Mouse (Mus musculus) embryo, embryonic 11.5 days (tissue): Measurements from ENCODE around the gene Pcdh15.

Experiments used
- DNase-seq: peaks from one replicate; pipeline ENCODE4 v3.0.0-alpha.2; 2012; ENCODE audit warnings: low read depth, low spot score

The Pcdh15 gene

DNA sequence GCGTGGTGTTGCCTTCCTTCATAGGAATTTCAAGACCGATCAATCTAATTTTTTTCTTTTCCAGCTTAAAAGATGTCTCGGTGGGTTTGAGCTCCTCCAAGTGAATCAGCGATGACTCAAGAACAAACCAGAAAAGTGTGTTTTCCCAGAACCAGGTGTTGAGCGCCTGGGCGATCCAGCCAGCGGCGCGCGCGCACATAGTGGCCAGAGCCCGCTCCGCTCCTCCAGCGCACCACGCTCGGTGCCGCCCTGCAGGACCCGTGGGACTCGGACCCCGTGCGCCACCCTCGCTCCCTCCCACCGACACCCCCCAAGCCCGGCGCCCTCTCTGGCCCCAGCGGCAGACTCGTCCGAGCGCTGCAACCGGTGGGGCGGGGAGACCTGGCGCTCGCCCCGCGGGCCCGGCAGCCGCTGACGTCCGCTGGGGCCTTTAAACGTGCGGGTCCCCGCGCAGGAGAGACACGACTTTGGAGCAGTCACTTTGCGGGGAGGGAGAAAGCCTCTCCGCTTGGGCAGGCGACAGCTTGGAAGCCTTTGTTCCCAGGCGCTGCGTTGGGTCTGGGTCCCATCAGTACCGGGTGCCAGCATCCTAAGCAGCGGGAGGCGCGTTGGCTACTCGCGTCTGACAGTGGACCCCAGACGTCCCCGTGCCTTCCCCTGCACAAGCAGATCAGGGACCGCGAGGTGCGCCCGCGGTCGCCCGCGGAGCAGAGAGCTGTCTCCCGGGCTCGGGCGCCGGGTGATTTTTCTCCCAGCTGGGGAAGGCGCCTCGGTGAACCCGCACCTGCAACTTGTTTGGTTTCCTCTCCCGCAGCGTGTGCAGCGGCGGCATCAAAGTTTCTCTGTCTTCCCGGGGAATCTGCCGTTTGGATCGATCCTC lies at the start of gene Pcdh15:
TSS of gene Pcdh15 (plus strand) at position 377 of the 880 bp plus-strand sequence.
- peak; percentile 8 for DNase-seq

GRCm38 (mm10) chr10:73052074-73052473 lies 47.1 kb upstream of the Pcdh15 start:
- no peak for DNase-seq

GRCm38 (mm10) chr10:73059726-73060230 lies 39.4 kb upstream of the Pcdh15 start:
- no peak for DNase-seq

DNA sequence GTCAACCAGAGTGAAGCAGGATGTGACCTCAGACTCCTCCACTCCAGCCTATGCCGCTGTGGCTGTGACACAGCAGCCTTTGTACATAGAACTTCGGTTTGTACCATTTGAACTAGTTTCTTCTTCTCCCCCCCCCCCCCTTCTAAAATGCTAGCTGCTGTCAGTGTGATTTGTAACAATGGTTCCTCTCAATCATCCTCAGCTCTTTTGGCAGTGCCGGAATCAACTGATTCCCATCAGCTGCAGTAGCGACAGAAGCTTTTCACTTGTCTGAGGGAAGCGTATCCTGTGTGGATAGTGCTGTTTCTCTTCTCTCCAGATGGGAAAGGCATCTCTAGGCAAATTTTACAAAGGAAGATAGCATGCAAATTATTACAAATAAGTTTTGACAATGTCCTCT lies 12.4 kb upstream of the Pcdh15 start:
- no peak for DNase-seq

- DNase-seq: peak; percentile 44
Measured at GRCm38 (mm10) chr10:73096531-73097135, 2.5 kb upstream of the Pcdh15 start.

DNA sequence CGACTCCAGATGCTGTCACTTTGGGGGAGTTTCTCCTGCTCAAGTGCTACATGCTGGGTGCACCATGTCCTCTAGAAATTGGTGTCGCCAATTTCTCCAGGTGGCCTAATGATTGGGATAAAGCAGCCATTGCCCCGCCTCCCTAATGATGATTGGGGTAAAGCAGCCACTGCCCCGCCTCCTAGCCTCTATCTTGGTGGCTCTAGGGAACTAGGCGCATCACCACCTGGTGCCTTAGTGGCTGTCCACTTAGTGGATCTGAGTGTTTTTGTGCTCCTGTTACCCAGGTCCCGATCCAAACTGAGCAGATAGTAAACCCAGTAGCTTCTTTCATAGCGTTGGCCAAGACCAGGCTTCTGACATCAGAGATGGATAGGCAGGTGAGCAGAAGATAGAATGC lies 2.0 kb upstream of the Pcdh15 start:
- DNase-seq: no peak

GRCm38 (mm10) chr10:73097979-73098378 lies 1.2 kb upstream of the Pcdh15 start:
- DNase-seq: peak; percentile 64

DNA sequence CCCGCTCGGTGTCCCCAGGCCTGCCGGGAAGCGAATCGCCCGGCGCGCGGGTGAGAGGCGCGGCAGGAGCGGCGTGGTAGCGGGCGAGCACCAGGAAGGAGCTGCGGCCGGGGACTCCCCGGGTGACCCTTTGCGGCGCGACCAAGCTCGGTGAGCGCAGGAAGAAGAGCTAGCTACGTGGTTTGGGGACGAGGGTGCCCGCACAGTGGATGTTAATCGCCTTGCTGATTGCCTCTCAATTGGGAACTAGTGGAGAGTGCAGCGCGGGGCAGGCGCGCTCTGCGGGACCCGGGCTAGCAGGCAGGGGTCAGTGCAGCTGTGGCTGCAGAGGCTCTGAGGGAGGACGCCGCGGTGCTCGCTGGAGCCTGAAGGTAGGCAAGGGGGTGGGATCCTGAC lies 702 bp downstream of the Pcdh15 start:
- peak; percentile 30 for DNase-seq

GRCm38 (mm10) chr10:73103383-73103994 lies 4.3 kb downstream of the Pcdh15 start:
- DNase-seq: no peak

- peak; percentile 19 for DNase-seq
Measured at GRCm38 (mm10) chr10:73105893-73106292, 6.8 kb downstream of the Pcdh15 start.

DNA sequence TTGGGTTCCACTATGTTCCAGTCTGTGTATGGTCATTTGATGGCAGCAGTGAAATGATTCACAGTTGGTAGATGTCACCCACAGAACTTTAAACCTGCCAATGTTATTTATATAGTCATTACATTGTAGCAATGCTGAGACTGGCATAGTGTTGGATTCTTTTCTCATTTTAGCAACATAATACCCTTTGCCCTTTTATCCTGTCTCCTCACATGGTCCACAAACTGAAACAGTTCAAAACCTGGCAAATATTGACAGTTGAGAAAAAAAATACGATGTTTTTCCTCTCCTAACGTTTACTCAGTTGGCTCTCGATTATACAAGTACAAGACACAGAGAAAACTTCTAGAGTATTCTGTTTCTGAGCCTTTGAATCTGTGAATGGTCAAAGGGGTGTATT lies 38.8 kb downstream of the Pcdh15 start:
- DNase-seq: no peak

GRCm38 (mm10) chr10:73147543-73147942 lies 48.4 kb downstream of the Pcdh15 start:
- no peak for DNase-seq

GRCm38 (mm10) chr10:73147978-73148377 lies 48.8 kb downstream of the Pcdh15 start:
- DNase-seq: no peak

DNA sequence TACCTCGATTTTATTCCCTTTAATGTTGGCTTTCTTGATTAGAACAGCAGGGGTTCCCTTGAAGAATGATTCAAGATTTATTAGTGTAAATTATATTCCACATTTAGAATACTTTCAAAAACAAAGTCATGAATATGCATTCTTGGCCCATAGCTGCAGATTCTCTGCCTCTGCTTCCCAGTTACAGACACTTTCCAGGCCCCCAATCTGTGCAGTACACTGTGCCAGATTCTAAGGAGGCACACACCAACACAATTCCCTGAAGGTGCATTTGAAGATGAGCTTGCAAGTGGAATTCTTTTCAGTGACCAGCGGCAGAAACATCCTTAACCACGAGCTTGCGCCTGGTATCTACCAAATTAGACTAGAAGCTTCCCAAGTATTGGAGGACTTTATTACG lies 55.4 kb downstream of the Pcdh15 start:
- no peak for DNase-seq

DNA sequence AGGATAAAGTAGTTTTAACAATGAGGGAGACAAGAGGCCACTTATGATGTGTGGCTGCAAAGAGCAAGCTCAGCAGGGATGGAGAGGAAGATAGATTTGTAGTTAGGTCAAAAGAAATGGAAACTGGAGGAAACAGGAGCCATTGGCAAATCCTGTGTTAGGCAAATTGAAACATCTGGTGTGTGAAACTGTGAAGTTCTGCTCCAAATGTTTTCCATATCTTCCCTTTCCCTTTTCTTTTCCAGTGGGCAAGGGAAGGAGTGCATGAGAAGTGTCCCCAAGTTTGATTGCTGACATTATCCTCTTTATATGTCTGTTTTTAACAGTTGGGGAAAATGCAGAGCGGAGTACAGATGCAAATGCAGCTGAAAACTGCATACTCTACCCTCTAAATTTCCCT lies 62.6 kb downstream of the Pcdh15 start:
- DNase-seq: no peak

DNA sequence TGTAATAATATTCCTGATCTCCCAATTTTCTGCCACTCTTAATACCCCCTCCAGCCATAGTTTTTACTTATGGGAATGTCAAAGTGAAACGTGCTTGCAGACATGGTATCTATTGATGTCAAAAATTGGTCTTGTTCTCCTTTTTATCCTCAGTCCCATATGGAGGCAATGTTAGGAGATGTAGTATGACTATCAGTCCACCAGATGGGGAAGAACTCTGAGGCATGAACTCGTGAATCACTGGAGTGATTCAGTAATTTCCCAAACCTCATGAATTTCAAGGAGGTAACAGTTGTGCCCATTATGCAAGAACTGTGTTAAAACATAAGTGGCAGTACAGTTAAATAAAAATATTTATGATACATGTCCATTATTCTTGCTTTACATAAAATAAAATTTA lies 116.9 kb downstream of the Pcdh15 start:
- no peak for DNase-seq

GRCm38 (mm10) chr10:73242294-73242693 lies 143.2 kb downstream of the Pcdh15 start:
- DNase-seq: no peak

- no peak for DNase-seq
Measured at GRCm38 (mm10) chr10:73280438-73280837, 181.3 kb downstream of the Pcdh15 start.

GRCm38 (mm10) chr10:73296456-73296855 lies 197.3 kb downstream of the Pcdh15 start:
- DNase-seq: no peak

- no peak for DNase-seq
Measured at GRCm38 (mm10) chr10:73301951-73302350, 202.8 kb downstream of the Pcdh15 start.

DNA sequence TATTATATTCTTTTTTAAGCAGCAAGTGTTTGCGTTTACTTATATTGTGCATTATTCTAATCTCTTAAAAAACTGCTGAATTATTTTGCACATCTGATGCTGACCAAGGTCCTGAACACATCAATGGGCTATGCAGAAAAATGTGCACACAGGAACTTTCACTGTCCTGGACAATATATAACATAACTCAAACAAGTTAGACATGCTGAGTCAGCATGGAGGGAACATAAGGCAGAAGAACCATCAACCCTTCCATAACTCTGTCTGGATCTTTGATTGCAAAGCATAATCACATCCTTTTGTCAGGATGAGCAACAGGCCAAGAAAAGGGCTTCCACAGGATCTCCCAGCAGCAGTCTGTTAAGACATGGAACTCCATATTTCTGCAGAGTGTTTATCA lies 207.5 kb downstream of the Pcdh15 start:
- DNase-seq: no peak

- DNase-seq: no peak
Measured at GRCm38 (mm10) chr10:73326861-73327260, 227.7 kb downstream of the Pcdh15 start.
